Mouse (Mus musculus) heart, postnatal 25 days (tissue): ENCODE data around the gene Miga2. TPM values are rescaled to one million over a fixed set of nuclear protein-coding genes. Genes with fewer than 3 reads are reported as not detected.
A peak's percentile ranks its signal among the peaks of the same experiment; 100 is the strongest.

ENCODE experiments used
- DNase-seq: peaks from one replicate; pipeline ENCODE4 v3.0.0; 2022; ENCODE audit warnings: low spot score
- intact Hi-C: fragments of 180-260 bp; cut with DNase I; formaldehyde crosslinking; loops from one replicate; pipeline ENCODE4 v1.15.1; 2025
- total RNA-seq, 2 experiments: library from RNA; stranded (reverse); gene quantifications; 2 replicates each; pipeline ENCODE4 v1.2.3; 2021

Gene Miga2
- total RNA-seq, 2 experiments from 2014 or later, result 68.5 to 74.0 TPM

- intact Hi-C loops, result no loop called here
These were observed 28.7 kb downstream of the Miga2 start for GRCm38 (mm10) chr2:30392577-30393369.

GRCm38 (mm10) chr2:30393370-30393656 lies 29.3 kb downstream of the Miga2 start:
- no peak for DNase-seq
- intact Hi-C loops, result no loop called here

More at GRCm38 (mm10) chr2:30392577-30393369, 28.7 kb downstream of the Miga2 start:
- DNase-seq, result peak; percentile 70

GRCm38 (mm10) chr2:30395757-30396156 lies 31.7 kb downstream of the Miga2 start:
- DNase-seq, result no peak
- intact Hi-C loops, result loop anchor here (2.0 kb wide), 1 partner anchor 19 kb away; the partner anchor contains the start of gene Crat

- intact Hi-C loops, result loop anchor here (2.0 kb wide), 1 partner anchor 19 kb away; the partner anchor contains the start of gene Crat
- no peak for DNase-seq
These were observed 32.2 kb downstream of the Miga2 start for GRCm38 (mm10) chr2:30396246-30396645.

- intact Hi-C loops, result loop anchor here (2.0 kb wide), 1 partner anchor 17 kb away; the partner anchor contains the start of gene Crat
- no peak for DNase-seq
These were observed 34.0 kb downstream of the Miga2 start for GRCm38 (mm10) chr2:30397986-30398512.

- intact Hi-C loops, result no loop called here
- DNase-seq, result no peak
These were observed 35.4 kb downstream of the Miga2 start for GRCm38 (mm10) chr2:30399191-30400171.

- DNase-seq, result no peak
These were observed 37.5 kb downstream of the Miga2 start for GRCm38 (mm10) chr2:30401581-30401980.

GRCm38 (mm10) chr2:30402351-30402826 lies 38.4 kb downstream of the Miga2 start:
- DNase-seq, result no peak
- intact Hi-C loops, result no loop called here

More at GRCm38 (mm10) chr2:30401581-30401980, 37.5 kb downstream of the Miga2 start:
- intact Hi-C loops, result no loop called here

- intact Hi-C loops, result no loop called here
- no peak for DNase-seq
These were observed 38.8 kb downstream of the Miga2 start for GRCm38 (mm10) chr2:30402843-30403242.

- no peak for DNase-seq
- intact Hi-C loops, result no loop called here
These were observed 39.8 kb downstream of the Miga2 start for GRCm38 (mm10) chr2:30403870-30404269.

GRCm38 (mm10) chr2:30407221-30407620 lies 43.2 kb downstream of the Miga2 start:
- no peak for DNase-seq
- intact Hi-C loops, result no loop called here

GRCm38 (mm10) chr2:30407778-30408177 lies 43.7 kb downstream of the Miga2 start:
- intact Hi-C loops, result no loop called here
- DNase-seq, result no peak

GRCm38 (mm10) chr2:30408452-30409100 lies 44.5 kb downstream of the Miga2 start:
- intact Hi-C loops, result no loop called here
- no peak for DNase-seq

- intact Hi-C loops, result no loop called here
- no peak for DNase-seq
These were observed 45.6 kb downstream of the Miga2 start for GRCm38 (mm10) chr2:30409454-30410176.

- intact Hi-C loops, result no loop called here
- no peak for DNase-seq
These were observed 49.3 kb downstream of the Miga2 start for GRCm38 (mm10) chr2:30413038-30413973.

- intact Hi-C loops, result loop anchor here (2.0 kb wide), 1 partner anchor 17 kb away; no protein-coding TSS in a partner anchor
These were observed 50.1 kb downstream of the Miga2 start for GRCm38 (mm10) chr2:30414101-30414500.

GRCm38 (mm10) chr2:30414681-30415080 lies 50.6 kb downstream of the Miga2 start:
- no peak for DNase-seq
- intact Hi-C loops, result loop anchor here (2.0 kb wide), 1 partner anchor 18 kb away; no protein-coding TSS in a partner anchor

More at GRCm38 (mm10) chr2:30414101-30414500, 50.1 kb downstream of the Miga2 start:
- no peak for DNase-seq
